In genomic region chr5:150839688-150840541, GRCm38 (mm10) we compare ENCODE assay signal across 9 mouse cellular contexts.
DNase-seq lines count a peak whose midpoint lies in the region; ATAC-seq and TF ChIP-seq lines count a peak whose summit lies in the region.
"Had no signal": no experiment of that assay in that cellular context is flagged by ENCODE, and none has a peak within 500 bp of the region (broad histone marks: within the 10 kb centered on the region; RNA-seq: fewer than 3 reads in every experiment).

No protein-coding gene starts in this region.

- ATAC-seq in hindbrain, postnatal 0 days: peak; percentile 83
- peak; percentile 80 for ATAC-seq in liver, embryonic 12.5 days

- no peaks in the 10 kb centered on the region for H3K36me3 ChIP-seq in hindbrain, postnatal 0 days (ENCODE audit: insufficient read depth, low read length)
- no peaks in the 10 kb centered on the region for H3K36me3 ChIP-seq in liver, embryonic 12.5 days
- H3K36me3 ChIP-seq: G1E had no signal

- H3K4me2 ChIP-seq in hindbrain, postnatal 0 days (ENCODE audit: low read depth, low read length): no peak overlapping the region; the same call in 1 of the 2 replicates
- H3K4me2 ChIP-seq in liver, embryonic 12.5 days: 0 out of 2 replicates have a peak overlapping the region, but pooled peaks have one; percentile 0

- H3K4me3 ChIP-seq in hindbrain, postnatal 0 days (ENCODE audit: low read length): no peak overlapping the region
- H3K4me3 ChIP-seq in liver, embryonic 12.5 days: no peak overlapping the region

- H3K9ac ChIP-seq in hindbrain, postnatal 0 days (replicated peaks; ENCODE audit: low read length): no peak overlapping the region
- no peak overlapping the region for H3K9ac ChIP-seq in liver, embryonic 12.5 days

- TF ChIP-seq CTCF in hindbrain, postnatal 0 days (IDR thresholded peaks at IDR 0.05; ENCODE audit: low read depth): no peak

- no peak overlapping the region for H3K27ac ChIP-seq in hindbrain, postnatal 0 days
- H3K27ac ChIP-seq in liver, embryonic 12.5 days: peak overlapping the region; percentile 21; the same call in 1 of the 2 replicates

- intact Hi-C loops in left cerebral cortex, postnatal 4 days (cut with DNase I): no loop called here
- intact Hi-C loops in left cerebral cortex, postnatal 25 days (cut with DNase I): no loop called here
- intact Hi-C loops in gastrocnemius, postnatal 14 days (cut with DNase I; ENCODE audit: low total_unique reads): no loop called here

- no peaks in the 10 kb centered on the region for H3K4me1 ChIP-seq in hindbrain, postnatal 0 days (ENCODE audit: insufficient read depth, low read length)
- H3K4me1 ChIP-seq in liver, embryonic 12.5 days: 0 out of 2 replicates have a peak, but pooled peaks cover 10% of the 10 kb centered on the region

- 51% methylated on average over 11 of the region's 11 CpGs for WGBS in hindbrain, postnatal 0 days
- WGBS in liver, embryonic 12.5 days (ENCODE audit: insufficient replicate concordance): 26% methylated on average over 10 of the region's 11 CpGs

- peaks cover 4% of the 10 kb centered on the region; the same call in 1 of the 2 replicates for H3K9me3 ChIP-seq in hindbrain, postnatal 0 days (ENCODE audit: low read length)
- no peaks in the 10 kb centered on the region for H3K9me3 ChIP-seq in liver, embryonic 12.5 days (replicated peaks)
- H3K9me3 ChIP-seq: G1E had no signal

- no peaks in the 10 kb centered on the region for H3K27me3 ChIP-seq in hindbrain, postnatal 0 days (ENCODE audit: insufficient read depth, low read length)
- no peaks in the 10 kb centered on the region for H3K27me3 ChIP-seq in liver, embryonic 12.5 days (replicated peaks)

- peak; percentile 21 for DNase-seq in left cerebral cortex, postnatal 4 days
- DNase-seq in left cerebral cortex, postnatal 25 days (ENCODE audit: low spot score in 2 of 2): no peak
- DNase-seq in gastrocnemius, postnatal 14 days: peak; percentile 27
- peak; percentile 79 for DNase-seq in hindbrain, postnatal 0 days (ENCODE audit: low spot score)
- DNase-seq in naive thymus-derived CD4-positive, alpha-beta T cell, adult 2 months (ENCODE audit: low read depth): peak; percentile 32
- DNase-seq in right cerebral cortex, postnatal 4 days: no peak
- no peak for DNase-seq in cerebellum, adult 11 months

Comparison
In these comparisons a context has a peak if more than half of its experiments do, and no peak if none do; other contexts are left out.
1. DNase-seq: peak in left cerebral cortex, postnatal 4 days (single experiment), gastrocnemius, postnatal 14 days (single experiment), hindbrain, postnatal 0 days (single experiment) and naive thymus-derived CD4-positive, alpha-beta T cell, adult 2 months (single experiment); none in left cerebral cortex, postnatal 25 days (0 of 2), right cerebral cortex, postnatal 4 days (single experiment) and cerebellum, adult 11 months (single experiment).